Mouse (Mus musculus) thymus, adult 2 months (tissue): ENCODE data around the gene Gm28308.

ENCODE experiments used
- CTCF ChIP-seq: fragments of 200-500 bp; IDR thresholded peaks from 2 replicates; pipeline ENCODE4 v1.5.1; 2012; ENCODE audit warnings: mild to moderate bottlenecking, control low read depth, low read length, moderate library complexity, borderline replicate concordance; ENCODE audit not compliant: control insufficient read depth, poor library complexity, insufficient read depth; ENCODE audit errors: extremely low read depth
- POLR2A ChIP-seq: fragments of 200-500 bp; IDR thresholded peaks from 2 replicates; pipeline ENCODE4 v1.6.1; 2012; ENCODE audit warnings: mild to moderate bottlenecking, low read length, control low read depth, moderate library complexity; ENCODE audit not compliant: control insufficient read depth, poor library complexity, insufficient read depth; ENCODE audit errors: extremely low read depth

- TF ChIP-seq POLR2A (no peak), CTCF (no peak)
Measured at GRCm38 (mm10) chr6:52228475-52229465, 15.6 kb upstream of the Gm28308 start.
